In genomic region chr5:118502991-118503390, GRCm38 (mm10) we compare ENCODE assay signal across 11 mouse cellular contexts. TPM values are rescaled to one million over a fixed set of nuclear protein-coding genes. Genes with fewer than 3 reads are reported as not detected.
DNase-seq lines count a peak whose midpoint lies in the region; ATAC-seq lines count a peak whose summit lies in the region.
"Had no signal": no experiment of that assay in that cellular context is flagged by ENCODE, and none has a peak within 500 bp of the region (broad histone marks: within the 10 kb centered on the region; RNA-seq: fewer than 3 reads in every experiment).

No protein-coding gene starts in this region.

- H3K9ac ChIP-seq in hindbrain, embryonic 14.5 days = no peak overlapping the region
- H3K9ac ChIP-seq in limb, embryonic 13.5 days = 0 out of 2 replicates have a peak overlapping the region, but pooled peaks have one; percentile 1
- H3K9ac ChIP-seq: midbrain, embryonic 12.5 days had no signal

- H3K4me1 ChIP-seq in hindbrain, embryonic 14.5 days (replicated peaks; ENCODE audit: control insufficient read depth, insufficient read depth, low read length) = no peaks in the 10 kb centered on the region
- peaks cover 17% of the 10 kb centered on the region for H3K4me1 ChIP-seq in hindbrain, embryonic 10.5 days (replicated peaks)
- peaks cover 30% of the 10 kb centered on the region for H3K4me1 ChIP-seq in limb, embryonic 13.5 days
- H3K4me1 ChIP-seq: midbrain, embryonic 12.5 days had no signal

- H3K27me3 ChIP-seq in hindbrain, embryonic 14.5 days (ENCODE audit: control insufficient read depth, insufficient read depth, low read length) = no peaks in the 10 kb centered on the region
- no peaks in the 10 kb centered on the region for H3K27me3 ChIP-seq in hindbrain, embryonic 10.5 days (ENCODE audit: insufficient read depth, poor library complexity, severe bottlenecking)
- no peaks in the 10 kb centered on the region for H3K27me3 ChIP-seq in limb, embryonic 13.5 days
- H3K27me3 ChIP-seq: midbrain, embryonic 12.5 days; Patski had no signal

- ATAC-seq in hindbrain, embryonic 14.5 days (ENCODE audit: low FRiP score) = no peak
- ATAC-seq in limb, embryonic 13.5 days (ENCODE audit: low FRiP score, low read depth) = no peak
- ATAC-seq: inflammation-experienced regulatory T-cells, adult 6 months; Patski had no signal

- H3K4me2 ChIP-seq in hindbrain, embryonic 14.5 days (replicated peaks) = no peak overlapping the region
- no peak overlapping the region for H3K4me2 ChIP-seq in limb, embryonic 13.5 days (replicated peaks)
- H3K4me2 ChIP-seq: midbrain, embryonic 12.5 days had no signal

- no peak overlapping the region for H3K4me3 ChIP-seq in hindbrain, embryonic 14.5 days (replicated peaks; ENCODE audit: low read length)
- H3K4me3 ChIP-seq in hindbrain, embryonic 10.5 days = no peak overlapping the region
- no peak overlapping the region for H3K4me3 ChIP-seq in limb, embryonic 13.5 days
- H3K4me3 ChIP-seq: midbrain, embryonic 12.5 days had no signal

- H3K36me3 ChIP-seq in hindbrain, embryonic 14.5 days (replicated peaks; ENCODE audit: control insufficient read depth, insufficient read depth) = no peaks in the 10 kb centered on the region
- no peaks in the 10 kb centered on the region for H3K36me3 ChIP-seq in hindbrain, embryonic 10.5 days
- no peaks in the 10 kb centered on the region for H3K36me3 ChIP-seq in limb, embryonic 13.5 days
- H3K36me3 ChIP-seq: midbrain, embryonic 12.5 days had no signal

- no peak overlapping the region for H3K27ac ChIP-seq in hindbrain, embryonic 14.5 days
- no peak overlapping the region for H3K27ac ChIP-seq in hindbrain, embryonic 10.5 days
- no peak overlapping the region; the same call in none of the 2 replicates for H3K27ac ChIP-seq in limb, embryonic 13.5 days
- H3K27ac ChIP-seq: midbrain, embryonic 12.5 days had no signal

- H3K9me3 ChIP-seq in hindbrain, embryonic 14.5 days (ENCODE audit: control insufficient read depth, low read length) = no peaks in the 10 kb centered on the region
- no peaks in the 10 kb centered on the region for H3K9me3 ChIP-seq in hindbrain, embryonic 10.5 days
- no peaks in the 10 kb centered on the region for H3K9me3 ChIP-seq in limb, embryonic 13.5 days
- H3K9me3 ChIP-seq: midbrain, embryonic 12.5 days had no signal

- WGBS in hindbrain, embryonic 14.5 days = 69% methylated on average over 15 of the region's 15 CpGs
- WGBS in hindbrain, embryonic 10.5 days = 86% methylated on average over 15 of the region's 15 CpGs
- 46% methylated on average over 15 of the region's 15 CpGs for WGBS in limb, embryonic 13.5 days

- DNase-seq in hindbrain, embryonic 14.5 days (ENCODE audit: low spot score) = peak; percentile 31
- DNase-seq in hindbrain, embryonic 10.5 days (ENCODE audit: low spot score) = no peak
- DNase-seq in right cerebral cortex, adult 2 months (ENCODE audit: low spot score in 2 of 2) = peak; percentile 15 to 18
- DNase-seq in right cerebral cortex, adult 18-20 months = no peak
- DNase-seq in lung, postnatal 4 days = peak; percentile 54 to 63
- DNase-seq in urinary bladder, adult 18-20 months (ENCODE audit: low spot score in 2 of 2) = no peak
- DNase-seq: gastrocnemius, postnatal 10 days had no signal

RNA-seq across cellular contexts. Expression of gene Med13l, which starts 57.5 kb away (rescaled TPM):
- polyA plus RNA-seq in hindbrain, embryonic 14.5 days (2014; fragmentation: Nextera tagmentation; extraction: Ambion mirVana) = 16.3 and 18.0 TPM in 2 replicates
- polyA plus RNA-seq in hindbrain, embryonic 10.5 days (2016; fragmentation: Nextera tagmentation; extraction: Ambion mirVana) = 10.3 and 11.0 TPM in 2 replicates
- polyA plus RNA-seq in limb, embryonic 13.5 days (2015; fragmentation: Nextera tagmentation; extraction: Ambion mirVana) = 18.6 and 19.1 TPM in 2 replicates

Comparison
In these comparisons a context has a peak if more than half of its experiments do, and no peak if none do; other contexts are left out.
1. DNase-seq: peak in hindbrain, embryonic 14.5 days (single experiment), right cerebral cortex, adult 2 months (2 of 2) and lung, postnatal 4 days (2 of 2); none in hindbrain, embryonic 10.5 days (single experiment), right cerebral cortex, adult 18-20 months (single experiment) and urinary bladder, adult 18-20 months (0 of 2).